Mouse (Mus musculus) forebrain, embryonic 13.5 days (tissue): ENCODE data around the gene Tmem255b. TPM values are rescaled to one million over a fixed set of nuclear protein-coding genes. Genes with fewer than 3 reads are reported as not detected.

ENCODE experiments used
- ATAC-seq: fragments of 200-750 bp; cut with Nextera tagmentation; 2 replicates; pipeline ENCODE4 v1.8.0; 2017
- H3K27ac ChIP-seq: fragments of 300-500 bp; sonication (generic); 2 replicates; pipeline ENCODE4 v1.5.1; 2015; ENCODE audit warnings: inconsistent platforms, mild to moderate bottlenecking, moderate library complexity
- H3K27me3 ChIP-seq: fragments of 300-500 bp; sonication (generic); 2 replicates; pipeline ENCODE4 v1.6.1; 2015; ENCODE audit warnings: mild to moderate bottlenecking, inconsistent platforms
- H3K36me3 ChIP-seq: fragments of 300-500 bp; sonication (generic); 2 replicates; pipeline ENCODE4 v1.6.1; 2015; ENCODE audit warnings: mild to moderate bottlenecking, inconsistent platforms; ENCODE audit not compliant: poor library complexity, severe bottlenecking
- H3K4me1 ChIP-seq: fragments of 300-500 bp; sonication (generic); 2 replicates; pipeline ENCODE4 v1.6.1; 2015; ENCODE audit warnings: inconsistent platforms
- H3K4me2 ChIP-seq: fragments of 300-500 bp; sonication (generic); 2 replicates; pipeline ENCODE4 v1.6.1; 2015; ENCODE audit warnings: inconsistent platforms, mild to moderate bottlenecking, moderate library complexity
- H3K4me3 ChIP-seq: fragments of 300-500 bp; sonication (generic); 2 replicates; pipeline ENCODE4 v1.5.1; 2015; ENCODE audit warnings: mild to moderate bottlenecking, inconsistent platforms
- H3K9ac ChIP-seq: fragments of 300-500 bp; sonication (generic); 2 replicates; pipeline ENCODE4 v1.6.1; 2015; ENCODE audit warnings: mild to moderate bottlenecking, inconsistent platforms
- H3K9me3 ChIP-seq: fragments of 300-500 bp; sonication (generic); replicated peaks from 2 replicates; pipeline ENCODE4 v1.6.1; 2016; ENCODE audit warnings: inconsistent platforms
- WGBS: fragments of 180-500 bp; shearing (Covaris S2); methylation state at CpG from one replicate; pipeline ENCODE4 v1.1.7; 2015; 5-methylcytosine and 5-hydroxymethylcytosine counted together
- polyA plus RNA-seq: library from polyadenylated mRNA; unstranded; fragments of >200 nt; fragmentation: Nextera tagmentation; extraction: Ambion mirVana; gene quantifications from 2 replicates; pipeline ENCODE4 v1.2.1, GENCODE M21; 2015

Gene Tmem255b
- polyA plus RNA-seq, 1 experiment from 2014 or later, result not detected

DNA sequence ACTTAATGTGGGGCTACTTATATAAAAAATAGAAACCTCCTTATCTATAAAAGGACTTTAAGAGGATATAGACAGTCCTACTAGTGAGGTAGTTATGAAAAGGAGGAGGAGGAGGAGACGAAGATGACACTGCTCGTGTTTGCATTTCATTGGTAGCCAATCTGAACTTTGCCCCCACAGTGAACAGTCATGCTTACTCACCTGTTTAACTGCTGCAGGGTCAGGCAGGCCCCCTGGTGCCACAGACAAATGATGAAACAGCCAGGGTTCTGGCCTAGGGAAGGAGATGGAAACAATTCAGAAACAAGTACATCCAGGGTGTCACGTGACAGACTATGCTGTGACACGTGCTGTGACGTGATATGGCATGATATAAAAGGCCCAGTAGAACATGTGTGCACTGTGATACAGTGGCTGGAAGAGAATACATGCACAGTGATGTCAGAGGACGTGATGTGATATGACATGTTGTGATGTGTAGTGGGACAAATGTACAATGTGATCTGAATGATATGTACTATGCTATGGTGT, 16.8 kb downstream of the Tmem255b start:
- ATAC-seq, result no peak
- no peaks in the 10 kb centered on the region for H3K9me3 ChIP-seq
- WGBS, result 75% methylated on average over 6 of the region's 6 CpGs
- no peaks in the 10 kb centered on the region for H3K27me3 ChIP-seq
- H3K9ac ChIP-seq, result no peak overlapping the region
- H3K4me1 ChIP-seq, result peaks cover 15% of the 10 kb centered on the region
- no peak overlapping the region for H3K4me3 ChIP-seq
- H3K4me2 ChIP-seq, result no peak overlapping the region
- H3K36me3 ChIP-seq, result no peaks in the 10 kb centered on the region
- no peak overlapping the region for H3K27ac ChIP-seq

- Histone ChIP-seq H3K27me3 (no peaks in the 10 kb centered on the region), H3K27ac (peak overlapping the region; percentile 61), H3K36me3 (no peaks in the 10 kb centered on the region), H3K4me1 (peaks cover 15% of the 10 kb centered on the region), H3K4me3 (no peak overlapping the region), H3K9me3 (no peaks in the 10 kb centered on the region), H3K4me2 (no peak overlapping the region), H3K9ac (0 out of 2 replicates have a peak overlapping the region, but pooled peaks have one; percentile 19)
- WGBS, result 46% methylated on average over 8 of the region's 8 CpGs
- peak; percentile 94 for ATAC-seq
Measured at GRCm38 (mm10) chr8:13454341-13455113, 19.5 kb downstream of the Tmem255b start.

DNA sequence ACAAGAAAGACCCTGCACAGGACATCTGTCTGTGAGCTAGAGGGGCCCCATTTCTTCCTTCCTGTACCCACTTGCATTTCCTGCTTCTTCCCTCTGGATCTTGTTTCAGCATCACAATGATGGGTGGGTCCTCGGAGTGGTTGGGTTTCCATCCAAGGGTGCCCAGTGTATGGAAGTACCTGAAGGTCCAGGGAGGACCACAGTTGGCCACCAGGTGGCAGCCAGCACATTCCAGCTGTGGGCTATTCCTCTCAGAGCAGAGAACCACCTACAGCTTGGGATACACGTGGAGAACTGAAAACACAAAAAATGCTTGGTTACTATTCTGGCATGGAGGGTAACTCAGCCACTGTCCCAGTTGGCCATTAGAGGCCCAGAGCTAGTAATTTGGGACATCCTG, 20.3 kb downstream of the Tmem255b start:
- no peak overlapping the region for H3K9ac ChIP-seq
- no peak overlapping the region for H3K4me3 ChIP-seq
- no peaks in the 10 kb centered on the region for H3K36me3 ChIP-seq
- H3K4me1 ChIP-seq, result peaks cover 15% of the 10 kb centered on the region
- no peak overlapping the region for H3K4me2 ChIP-seq
- H3K27me3 ChIP-seq, result no peaks in the 10 kb centered on the region
- 42% methylated on average over 2 of the region's 2 CpGs for WGBS
- H3K27ac ChIP-seq, result no peak overlapping the region
- ATAC-seq, result 0 out of 2 replicates have a peak, but pooled peaks have one; percentile 36
- no peaks in the 10 kb centered on the region for H3K9me3 ChIP-seq

DNA sequence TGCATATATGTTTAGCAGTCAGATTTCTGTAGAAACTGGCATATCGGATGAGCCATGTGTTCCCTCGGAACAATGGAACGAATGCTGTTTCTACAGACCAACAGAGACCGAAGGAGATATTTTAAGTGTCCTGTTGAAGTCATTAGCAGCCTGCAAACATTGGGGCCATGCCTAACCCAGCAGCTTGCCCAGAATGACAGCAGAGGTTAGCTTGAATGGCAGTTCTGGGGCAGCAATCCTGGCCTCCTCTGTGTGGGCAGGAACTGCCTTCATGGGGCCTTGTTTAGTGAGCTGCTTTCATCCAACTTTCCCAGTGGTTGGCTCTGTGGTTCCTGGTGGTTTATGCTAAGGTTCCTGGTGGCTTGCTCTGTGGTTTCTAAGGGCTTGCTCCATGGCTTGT, 24.4 kb downstream of the Tmem255b start:
- H3K9ac ChIP-seq, result no peak overlapping the region
- no peak overlapping the region for H3K27ac ChIP-seq
- H3K4me3 ChIP-seq, result no peak overlapping the region
- H3K4me2 ChIP-seq, result no peak overlapping the region
- no peaks in the 10 kb centered on the region for H3K27me3 ChIP-seq
- peaks cover 7% of the 10 kb centered on the region for H3K4me1 ChIP-seq
- no peaks in the 10 kb centered on the region for H3K36me3 ChIP-seq
- H3K9me3 ChIP-seq, result no peaks in the 10 kb centered on the region
- no peak for ATAC-seq
- WGBS, result 93% methylated on average over 4 of the region's 4 CpGs

DNA sequence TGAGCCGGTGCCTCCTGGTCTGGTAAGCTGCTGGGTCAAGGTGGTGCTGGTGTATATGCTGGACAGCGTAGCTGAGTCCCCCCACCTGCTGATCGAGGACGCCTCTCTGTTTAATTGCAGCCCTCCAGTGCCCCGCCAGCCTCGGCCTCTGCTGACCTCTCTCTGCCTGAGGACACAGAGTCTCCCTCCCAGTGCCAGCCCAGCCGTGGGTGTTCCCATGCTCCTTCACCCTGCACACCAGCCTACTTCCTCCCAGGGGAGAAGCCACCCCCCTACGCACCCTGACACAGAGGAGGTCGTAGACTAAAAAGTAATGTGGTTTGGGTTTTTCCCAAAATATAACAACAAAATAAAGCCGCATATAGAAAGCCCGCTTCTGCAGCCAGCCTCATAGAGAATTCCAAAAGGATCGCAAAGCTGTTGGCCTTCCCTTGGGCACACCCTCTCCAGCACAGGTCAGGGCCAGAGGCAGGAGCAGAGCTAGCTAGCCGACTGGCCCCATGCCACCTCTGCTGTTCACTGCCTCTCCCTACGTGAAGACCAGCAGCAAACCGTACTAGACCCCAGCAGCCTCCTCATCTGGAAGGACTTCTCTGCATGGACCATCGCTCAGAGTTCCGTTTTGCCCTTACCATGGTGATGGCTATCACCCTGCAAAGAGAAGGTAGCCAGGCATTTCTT, 26.2 kb downstream of the Tmem255b start:
- ATAC-seq, result no peak
- 88% methylated on average over 17 of the region's 17 CpGs for WGBS
- no peak overlapping the region for H3K27ac ChIP-seq
- H3K4me1 ChIP-seq, result no peaks in the 10 kb centered on the region
- H3K9me3 ChIP-seq, result no peaks in the 10 kb centered on the region
- H3K27me3 ChIP-seq, result no peaks in the 10 kb centered on the region
- H3K9ac ChIP-seq, result no peak overlapping the region
- no peak overlapping the region for H3K4me2 ChIP-seq
- no peak overlapping the region for H3K4me3 ChIP-seq
- no peaks in the 10 kb centered on the region for H3K36me3 ChIP-seq

GRCm38 (mm10) chr8:13461843-13462242, 26.9 kb downstream of the Tmem255b start:
- no peaks in the 10 kb centered on the region for H3K4me1 ChIP-seq
- no peaks in the 10 kb centered on the region for H3K9me3 ChIP-seq
- H3K27ac ChIP-seq, result no peak overlapping the region
- 41% methylated on average over 4 of the region's 4 CpGs for WGBS
- H3K27me3 ChIP-seq, result no peaks in the 10 kb centered on the region
- no peak overlapping the region for H3K9ac ChIP-seq
- H3K4me2 ChIP-seq, result no peak overlapping the region
- H3K36me3 ChIP-seq, result no peaks in the 10 kb centered on the region
- 0 out of 2 replicates have a peak, but pooled peaks have one; percentile 38 for ATAC-seq
- no peak overlapping the region for H3K4me3 ChIP-seq

GRCm38 (mm10) chr8:13462392-13462791, 27.4 kb downstream of the Tmem255b start:
- H3K4me3 ChIP-seq, result no peak overlapping the region
- no peak for ATAC-seq

GRCm38 (mm10) chr8:13465324-13465723, 30.3 kb downstream of the Tmem255b start:
- no peaks in the 10 kb centered on the region for H3K9me3 ChIP-seq
- no peaks in the 10 kb centered on the region for H3K36me3 ChIP-seq
- no peak overlapping the region for H3K4me3 ChIP-seq
- no peak overlapping the region for H3K4me2 ChIP-seq
- WGBS, result 62% methylated on average over 7 of the region's 7 CpGs
- no peaks in the 10 kb centered on the region for H3K4me1 ChIP-seq
- H3K27ac ChIP-seq, result no peak overlapping the region
- no peak for ATAC-seq
- H3K27me3 ChIP-seq, result no peaks in the 10 kb centered on the region
- H3K9ac ChIP-seq, result no peak overlapping the region

More at GRCm38 (mm10) chr8:13462392-13462791, 27.4 kb downstream of the Tmem255b start:
- Histone ChIP-seq H3K9me3 (no peaks in the 10 kb centered on the region), H3K36me3 (no peaks in the 10 kb centered on the region), H3K4me1 (no peaks in the 10 kb centered on the region), H3K27me3 (no peaks in the 10 kb centered on the region), H3K27ac (no peak overlapping the region), H3K9ac (no peak overlapping the region), H3K4me2 (no peak overlapping the region)
- 86% methylated on average over 10 of the region's 10 CpGs for WGBS

GRCm38 (mm10) chr8:13466989-13467388, 32.0 kb downstream of the Tmem255b start:
- Histone ChIP-seq H3K4me3 (no peak overlapping the region), H3K9ac (no peak overlapping the region), H3K9me3 (no peaks in the 10 kb centered on the region), H3K4me1 (no peaks in the 10 kb centered on the region), H3K27ac (no peak overlapping the region), H3K27me3 (no peaks in the 10 kb centered on the region), H3K36me3 (no peaks in the 10 kb centered on the region), H3K4me2 (no peak overlapping the region)
- ATAC-seq, result no peak
- 66% methylated on average over 5 of the region's 5 CpGs for WGBS

DNA sequence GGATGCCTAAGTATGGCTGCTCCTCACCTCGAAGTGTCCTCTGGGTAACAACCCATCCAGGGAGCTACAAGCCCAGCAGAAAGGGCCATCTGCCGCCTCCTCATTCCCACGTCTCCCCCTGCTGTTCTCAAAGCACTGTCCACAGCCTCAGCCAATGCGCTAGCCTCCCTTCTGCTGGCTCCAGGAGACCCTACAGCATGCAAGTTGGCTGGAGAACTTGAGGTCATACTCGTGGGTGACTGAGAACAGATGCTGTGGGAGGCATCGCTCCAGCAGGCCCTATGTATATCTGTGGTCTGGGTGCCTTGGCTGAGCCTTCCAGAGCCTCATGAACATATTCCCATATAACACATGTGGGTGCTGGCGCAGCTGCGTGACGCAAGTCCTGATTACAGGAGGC, 33.7 kb downstream of the Tmem255b start:
- Histone ChIP-seq H3K27me3 (no peaks in the 10 kb centered on the region), H3K4me1 (no peaks in the 10 kb centered on the region), H3K9me3 (no peaks in the 10 kb centered on the region), H3K4me3 (no peak overlapping the region), H3K27ac (no peak overlapping the region), H3K36me3 (no peaks in the 10 kb centered on the region), H3K4me2 (no peak overlapping the region), H3K9ac (no peak overlapping the region)
- WGBS, result 82% methylated on average over 9 of the region's 9 CpGs
- no peak for ATAC-seq

DNA sequence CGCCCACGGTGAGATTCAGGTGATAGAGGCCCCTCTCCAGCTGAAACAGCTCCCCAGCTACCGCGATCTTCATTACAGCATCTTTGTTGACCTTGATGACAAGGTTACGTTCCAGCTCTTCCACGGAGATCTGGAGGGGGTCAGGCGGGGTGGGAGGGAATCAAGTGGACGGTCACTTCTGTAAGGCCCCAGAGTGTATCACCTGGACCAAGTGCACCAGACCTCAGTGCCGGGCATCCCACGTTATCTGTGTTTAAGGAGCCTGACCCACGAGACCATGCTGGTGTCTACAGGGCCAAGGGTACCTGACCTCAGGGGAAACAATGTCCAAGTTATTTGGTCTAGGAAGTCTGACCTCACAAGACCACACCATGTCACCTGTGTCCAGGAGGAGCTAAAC, 36.5 kb downstream of the Tmem255b start:
- H3K4me1 ChIP-seq, result no peaks in the 10 kb centered on the region
- no peak overlapping the region for H3K27ac ChIP-seq
- no peaks in the 10 kb centered on the region for H3K36me3 ChIP-seq
- H3K4me2 ChIP-seq, result no peak overlapping the region
- WGBS, result 94% methylated on average over 11 of the region's 11 CpGs
- no peak overlapping the region for H3K4me3 ChIP-seq
- no peaks in the 10 kb centered on the region for H3K27me3 ChIP-seq
- H3K9ac ChIP-seq, result no peak overlapping the region
- no peak for ATAC-seq
- H3K9me3 ChIP-seq, result no peaks in the 10 kb centered on the region

DNA sequence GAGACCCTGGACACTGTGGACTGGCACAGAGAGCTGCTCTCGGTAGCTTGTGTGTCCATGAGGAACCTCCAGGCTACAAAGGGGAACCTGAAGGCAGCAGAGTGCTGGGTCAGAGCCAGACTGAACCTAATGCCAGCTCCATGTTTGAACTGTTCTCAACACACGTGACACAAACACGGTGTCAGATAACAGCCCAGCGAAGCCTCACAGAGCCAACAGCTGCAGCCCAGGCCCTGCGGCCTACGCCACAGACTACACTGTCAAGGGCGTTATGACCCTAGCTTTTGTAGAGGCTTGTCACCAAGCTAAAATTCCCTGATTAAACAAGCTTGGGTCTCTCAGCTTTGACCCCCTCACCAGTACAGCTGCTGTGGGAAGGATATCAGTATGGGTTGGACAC, 37.3 kb downstream of the Tmem255b start:
- Histone ChIP-seq H3K27me3 (no peaks in the 10 kb centered on the region), H3K36me3 (no peaks in the 10 kb centered on the region), H3K4me3 (no peak overlapping the region), H3K9me3 (no peaks in the 10 kb centered on the region), H3K4me2 (no peak overlapping the region), H3K27ac (no peak overlapping the region), H3K9ac (no peak overlapping the region), H3K4me1 (no peaks in the 10 kb centered on the region)
- ATAC-seq, result no peak
- 84% methylated on average over 7 of the region's 7 CpGs for WGBS
